Mouse (Mus musculus): Measurements from ENCODE around the gene Slc30a6.

GRCm38 (mm10) chr17:74406487-74406886 lies 11.1 kb downstream of the Slc30a6 start:
- TF ChIP-seq CTCF (IDR thresholded peaks at IDR 0.05; ENCODE audit: low read depth, low read length): no peak
- no peak for TF ChIP-seq POLR2AphosphoS5 (IDR thresholded peaks at IDR 0.05; ENCODE audit: insufficient replicate concordance, low read depth, low read length)
- TF ChIP-seq GATA1 (IDR thresholded peaks at IDR 0.05; ENCODE audit: borderline replicate concordance, low read length): no peak
- TF ChIP-seq TAL1 (conservative IDR thresholded peaks at IDR 0.05; ENCODE audit: low read depth, low read length): no peak
